ENCODE assay signal across 14 mouse cellular contexts in genomic region chr10:117292671-117293070, GRCm38 (mm10). TPM values are rescaled to one million over a fixed set of nuclear protein-coding genes. Genes with fewer than 3 reads are reported as not detected.
DNase-seq lines count a peak whose midpoint lies in the region; ATAC-seq and TF ChIP-seq lines count a peak whose summit lies in the region.
"Had no signal": no experiment of that assay in that cellular context is flagged by ENCODE, and none has a peak within 500 bp of the region (broad histone marks: within the 10 kb centered on the region; RNA-seq: fewer than 3 reads in every experiment).

Lyz1 (minus strand) TSS chr10:117292868.

- H3K27me3 ChIP-seq in intestine, embryonic 16.5 days (replicated peaks; ENCODE audit: control insufficient read depth, insufficient read depth, low read length) = no peaks in the 10 kb centered on the region
- no peaks in the 10 kb centered on the region for H3K27me3 ChIP-seq in small intestine, adult 2 months (ENCODE audit: control insufficient read depth, insufficient read depth, low read length)
- H3K27me3 ChIP-seq: neural tube, embryonic 13.5 days had no signal

- no peak for TF ChIP-seq CTCF in gastrocnemius, adult 2 months (IDR thresholded peaks at IDR 0.05)
- TF ChIP-seq CTCF in lung, adult 2 months (IDR thresholded peaks at IDR 0.05; ENCODE audit: insufficient read depth, low read length) = no peak
- TF ChIP-seq CTCF in small intestine, adult 2 months (IDR thresholded peaks at IDR 0.05; ENCODE audit: extremely low read depth, insufficient read length, insufficient replicate concordance, low read depth, low read length) = no peak

- TF ChIP-seq POLR2A in lung, adult 2 months (IDR thresholded peaks at IDR 0.05; ENCODE audit: borderline replicate concordance, extremely low read depth, low read depth, low read length) = no peak
- TF ChIP-seq POLR2A in small intestine, adult 2 months (IDR thresholded peaks at IDR 0.05; ENCODE audit: low read depth, low read length) = no peak

- peak; percentile 63 for ATAC-seq in intestine, embryonic 16.5 days
- ATAC-seq: Patski had no signal

- intact Hi-C loops in gastrocnemius, adult 2 months (cut with DNase I) = no loop called here
- intact Hi-C loops in gastrocnemius, postnatal 36 days (cut with DNase I) = no loop called here

- H3K36me3 ChIP-seq in intestine, embryonic 16.5 days (ENCODE audit: control insufficient read depth, insufficient read depth, low read length) = no peaks in the 10 kb centered on the region
- H3K36me3 ChIP-seq in small intestine, adult 2 months (ENCODE audit: control insufficient read depth, insufficient read depth, low read length) = no peaks in the 10 kb centered on the region
- H3K36me3 ChIP-seq: forebrain, embryonic 10.5 days; neural tube, embryonic 13.5 days had no signal

- H3K9me3 ChIP-seq in intestine, embryonic 16.5 days (ENCODE audit: control insufficient read depth, low read length) = no peaks in the 10 kb centered on the region
- H3K9me3 ChIP-seq: forebrain, embryonic 10.5 days; neural tube, embryonic 13.5 days had no signal

- no peak within 1 kb of the TSS for H3K9ac ChIP-seq in intestine, embryonic 16.5 days (ENCODE audit: low read depth, low read length)
- H3K9ac ChIP-seq: neural tube, embryonic 13.5 days had no signal

- H3K27ac ChIP-seq in gastrocnemius, adult 2 months = no peak within 1 kb of the TSS
- no peak within 1 kb of the TSS for H3K27ac ChIP-seq in intestine, embryonic 16.5 days (ENCODE audit: low read length)
- no peak within 1 kb of the TSS for H3K27ac ChIP-seq in small intestine, adult 2 months (ENCODE audit: insufficient read depth, low read depth, low read length)
- H3K27ac ChIP-seq: forebrain, embryonic 10.5 days; neural tube, embryonic 13.5 days had no signal

- no peak within 1 kb of the TSS for H3K4me2 ChIP-seq in intestine, embryonic 16.5 days (ENCODE audit: low read depth, low read length)
- H3K4me2 ChIP-seq: neural tube, embryonic 13.5 days had no signal

- H3K4me1 ChIP-seq in lung, adult 2 months (ENCODE audit: control insufficient read depth, insufficient read depth, low read length) = no peaks in the 10 kb centered on the region; the same call in 1 of the 2 replicates
- H3K4me1 ChIP-seq in intestine, embryonic 16.5 days (ENCODE audit: control insufficient read depth, insufficient read depth, low read length) = no peaks in the 10 kb centered on the region
- H3K4me1 ChIP-seq in small intestine, adult 2 months (ENCODE audit: control insufficient read depth, insufficient read depth, insufficient read length, low read length) = peaks cover 2% of the 10 kb centered on the region; the same call in 1 of the 2 replicates
- H3K4me1 ChIP-seq: forebrain, embryonic 10.5 days; neural tube, embryonic 13.5 days had no signal

- 53% methylated on average over 5 of the region's 5 CpGs for WGBS in lung, adult 2 months
- 61% methylated on average over 5 of the region's 5 CpGs for WGBS in intestine, embryonic 16.5 days
- WGBS in small intestine, adult 2 months = 28% methylated on average over 5 of the region's 5 CpGs

- H3K4me3 ChIP-seq in gastrocnemius, adult 2 months = no peak within 1 kb of the TSS
- no peak within 1 kb of the TSS for H3K4me3 ChIP-seq in lung, adult 2 months (replicated peaks; ENCODE audit: extremely low read depth, low read depth, low read length)
- no peak within 1 kb of the TSS for H3K4me3 ChIP-seq in intestine, embryonic 16.5 days (ENCODE audit: low read length)
- H3K4me3 ChIP-seq in small intestine, adult 2 months (ENCODE audit: low read depth, low read length) = no peak within 1 kb of the TSS
- H3K4me3 ChIP-seq: forebrain, embryonic 10.5 days; neural tube, embryonic 13.5 days had no signal

- peak; percentile 36 for DNase-seq in gastrocnemius, adult 2 months
- DNase-seq in gastrocnemius, postnatal 36 days = no peak
- DNase-seq in lung, adult 2 months = no peak
- DNase-seq in lung, adult 18-20 months = no peak
- no peak for DNase-seq in layer of hippocampus, postnatal 10 days (ENCODE audit: low spot score in 2 of 2)
- DNase-seq in gastrocnemius, postnatal 10 days = no peak
- DNase-seq: cerebellum, adult 9-10 months had no signal

RNA-seq across cellular contexts. Expression of gene Lyz1, which starts in this region (rescaled TPM):
- 1 to 10 TPM; 3.7 to 6.3 TPM for total RNA-seq in gastrocnemius, adult 2 months (2021)
- 1 to 10 TPM; 3.9 to 6.4 TPM for total RNA-seq in gastrocnemius, postnatal 36 days (2021)
- 304 and 343 TPM in 2 replicates for polyA plus RNA-seq in lung, adult 2 months (2012; rRNA removed)
- polyA plus RNA-seq in intestine, embryonic 16.5 days (2015; fragmentation: Nextera tagmentation; extraction: Ambion mirVana) = 17.3 and 17.7 TPM in 2 replicates
- polyA plus RNA-seq in small intestine, adult 2 months (2012; rRNA removed) = 812 and 3,211 TPM in 2 replicates
- total RNA-seq in layer of hippocampus, postnatal 10 days (2021) = under 1 TPM in 1 of 2 experiments, not detected in 1; 0.96 TPM
- total RNA-seq in gastrocnemius, postnatal 10 days (2021) = 1 to 10 TPM; 3.1 to 6.3 TPM
- total RNA-seq: megakaryocyte-erythroid progenitor cell, adult 5-6 weeks had no signal
- polyA plus RNA-seq: forebrain, embryonic 10.5 days; hindbrain, embryonic 11.5 days had no signal

Comparison
In these comparisons a context has a peak if more than half of its experiments do, and no peak if none do; other contexts are left out.
1. RNA of gene Lyz1 (polyA plus RNA-seq): 812 to 3,211 TPM in small intestine, adult 2 months and 304 to 343 TPM in lung, adult 2 months; 17.3 to 17.7 TPM in intestine, embryonic 16.5 days; every median in the first group is over 10 times any median in the second.